Mouse (Mus musculus) heart, embryonic 15.5 days (tissue): ENCODE measurements at regions not wholly inside any gene's neighbourhood (a gene's known extent, or its start where the extent isn't known, plus 50 kb on each side); places are given as distances from the start of the nearest gene placed in this dataset.
A peak's percentile ranks its signal among the peaks of the same experiment; 100 is the strongest.
"Not testable (repeated sequence)": the region's sequence is repeated elsewhere in the genome, so short reads cannot be mapped to it uniquely, and the experiment has no call there.

Experiments
- ATAC-seq: fragments of 200-750 bp; cut with Nextera tagmentation; replicated peaks from 2 replicates; pipeline ENCODE4 v1.8.0; 2017; ENCODE audit warnings: low read depth, moderate TSS enrichment; ENCODE audit not compliant: insufficient number of reproducible peaks, insufficient read depth, low FRiP score
- H3K27ac ChIP-seq: fragments of 300-500 bp; sonication (generic); 2 replicates; pipeline ENCODE4 v1.5.1; 2015; ENCODE audit warnings: mild to moderate bottlenecking, inconsistent platforms
- H3K27me3 ChIP-seq: fragments of 300-500 bp; sonication (generic); 2 replicates; pipeline ENCODE4 v1.6.1; 2015; ENCODE audit warnings: inconsistent platforms
- H3K36me3 ChIP-seq: fragments of 300-500 bp; sonication (generic); 2 replicates; pipeline ENCODE4 v1.6.1; 2015; ENCODE audit warnings: mild to moderate bottlenecking, inconsistent platforms
- H3K4me1 ChIP-seq: fragments of 300-500 bp; sonication (generic); replicated peaks from 2 replicates; pipeline ENCODE4 v1.6.1; 2015; ENCODE audit warnings: inconsistent platforms
- H3K4me2 ChIP-seq: fragments of 300-500 bp; sonication (generic); 2 replicates; pipeline ENCODE4 v1.6.1; 2015; ENCODE audit warnings: inconsistent platforms, mild to moderate bottlenecking, moderate library complexity
- H3K4me3 ChIP-seq: fragments of 300-500 bp; sonication (generic); 2 replicates; pipeline ENCODE4 v1.5.1; 2015; ENCODE audit warnings: mild to moderate bottlenecking, inconsistent platforms
- H3K9ac ChIP-seq: fragments of 300-500 bp; sonication (generic); 2 replicates; pipeline ENCODE4 v1.6.1; 2015; ENCODE audit warnings: mild to moderate bottlenecking, inconsistent platforms
- H3K9me3 ChIP-seq: fragments of 300-500 bp; sonication (generic); replicated peaks from 2 replicates; pipeline ENCODE4 v1.6.1; 2016; ENCODE audit warnings: inconsistent platforms
- WGBS: fragments of 180-500 bp; shearing (Covaris S2); methylation state at CpG from one replicate; pipeline ENCODE4 v1.1.7; 2015; ENCODE audit warnings: mixed read lengths; 5-methylcytosine and 5-hydroxymethylcytosine counted together

DNA sequence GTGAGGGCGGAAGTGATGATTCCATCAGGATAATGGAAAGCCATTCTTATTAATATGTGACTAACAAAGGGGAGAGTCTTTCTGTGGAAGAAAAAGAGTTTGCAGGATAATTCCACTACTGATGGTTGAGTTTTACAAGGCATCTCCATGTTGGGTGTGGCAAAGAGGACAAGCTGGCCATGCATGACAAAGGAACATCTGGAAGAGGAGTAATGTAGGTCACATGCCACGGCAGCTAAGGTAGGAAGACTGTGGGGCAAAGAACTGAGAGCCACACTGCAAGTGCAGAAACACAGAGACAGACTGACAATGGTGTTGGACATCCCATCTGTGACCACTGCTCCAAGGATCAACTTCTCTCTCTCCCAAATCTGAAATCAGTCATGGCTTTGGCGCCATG, 196.4 kb upstream of the Gdi2 start:
- WGBS: 67% methylated on average over 3 of the region's 3 CpGs
- H3K27me3 ChIP-seq: no peaks in the 10 kb centered on the region
- no peaks in the 10 kb centered on the region for H3K4me1 ChIP-seq
- no peak overlapping the region for H3K4me3 ChIP-seq
- no peaks in the 10 kb centered on the region for H3K9me3 ChIP-seq
- no peaks in the 10 kb centered on the region for H3K36me3 ChIP-seq
- no peak overlapping the region for H3K4me2 ChIP-seq
- H3K9ac ChIP-seq: no peak overlapping the region
- ATAC-seq: no peak
- H3K27ac ChIP-seq: no peak overlapping the region

DNA sequence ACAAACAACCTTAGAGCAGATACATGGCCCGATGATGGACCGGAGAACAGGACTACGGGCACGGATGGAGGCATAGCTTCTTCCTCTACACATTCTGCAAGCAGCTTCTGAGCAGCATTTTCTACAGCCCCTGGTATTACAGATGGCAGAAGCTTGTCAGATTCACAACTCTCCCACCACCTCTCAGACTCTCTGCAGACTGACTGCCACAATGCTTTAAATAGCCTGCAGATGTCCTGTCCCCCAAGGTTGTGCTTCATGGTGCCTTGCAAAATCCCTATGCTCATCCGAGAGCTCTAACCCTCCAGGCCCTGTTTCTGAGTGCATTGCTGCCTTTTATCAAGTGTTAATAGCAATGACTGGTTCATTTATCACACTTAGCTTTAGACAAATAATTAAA, 194.3 kb upstream of the Gdi2 start:
- H3K9ac ChIP-seq: no peak overlapping the region
- no peaks in the 10 kb centered on the region for H3K9me3 ChIP-seq
- H3K27ac ChIP-seq: no peak overlapping the region
- H3K36me3 ChIP-seq: no peaks in the 10 kb centered on the region
- no peak for ATAC-seq
- no peaks in the 10 kb centered on the region for H3K27me3 ChIP-seq
- no peak overlapping the region for H3K4me2 ChIP-seq
- no peak overlapping the region for H3K4me3 ChIP-seq
- 76% methylated on average over 5 of the region's 5 CpGs for WGBS
- no peaks in the 10 kb centered on the region for H3K4me1 ChIP-seq

- not testable (repeated sequence) for H3K9ac ChIP-seq, H3K4me3 ChIP-seq, ATAC-seq, H3K4me2 ChIP-seq, H3K36me3 ChIP-seq, H3K27ac ChIP-seq, H3K9me3 ChIP-seq
- H3K4me1 ChIP-seq: peaks cover 18% of the 10 kb centered on the region
- H3K27me3 ChIP-seq: peaks cover 24% of the 10 kb centered on the region
Observed at GRCm38 (mm10) chr13:3354912-3355311, 183.0 kb upstream of the Gdi2 start.

DNA sequence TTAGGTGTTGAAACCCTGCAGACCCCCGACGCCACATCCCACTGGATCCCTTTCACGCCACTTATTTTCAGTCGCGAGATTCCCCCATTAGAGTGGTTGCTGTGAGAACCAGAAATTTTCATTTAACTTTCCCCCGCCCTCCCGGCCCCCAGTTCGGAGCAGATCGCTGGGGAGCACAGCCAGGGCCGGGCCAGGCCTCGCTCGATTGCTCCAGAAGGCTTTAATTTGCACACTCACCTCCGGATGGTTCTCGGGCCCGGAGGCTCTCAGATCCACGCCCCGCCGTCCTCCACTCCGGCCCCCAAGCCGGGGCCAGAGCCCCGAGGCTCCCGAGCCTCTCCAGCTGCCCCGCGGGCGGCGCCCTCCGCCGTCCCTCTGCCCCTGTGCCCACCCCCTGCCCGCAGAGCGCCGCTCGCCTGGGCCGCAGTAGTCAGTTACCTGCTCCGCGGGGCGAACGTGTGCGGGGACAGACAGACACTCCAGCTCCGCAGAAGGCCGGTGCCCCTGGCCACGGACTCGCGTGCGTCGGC, 179.7 kb upstream of the Gdi2 start:
- peak overlapping the region; percentile 6; the same call in 1 of the 2 replicates for H3K9ac ChIP-seq
- 2% methylated on average over 45 of the region's 45 CpGs for WGBS

DNA sequence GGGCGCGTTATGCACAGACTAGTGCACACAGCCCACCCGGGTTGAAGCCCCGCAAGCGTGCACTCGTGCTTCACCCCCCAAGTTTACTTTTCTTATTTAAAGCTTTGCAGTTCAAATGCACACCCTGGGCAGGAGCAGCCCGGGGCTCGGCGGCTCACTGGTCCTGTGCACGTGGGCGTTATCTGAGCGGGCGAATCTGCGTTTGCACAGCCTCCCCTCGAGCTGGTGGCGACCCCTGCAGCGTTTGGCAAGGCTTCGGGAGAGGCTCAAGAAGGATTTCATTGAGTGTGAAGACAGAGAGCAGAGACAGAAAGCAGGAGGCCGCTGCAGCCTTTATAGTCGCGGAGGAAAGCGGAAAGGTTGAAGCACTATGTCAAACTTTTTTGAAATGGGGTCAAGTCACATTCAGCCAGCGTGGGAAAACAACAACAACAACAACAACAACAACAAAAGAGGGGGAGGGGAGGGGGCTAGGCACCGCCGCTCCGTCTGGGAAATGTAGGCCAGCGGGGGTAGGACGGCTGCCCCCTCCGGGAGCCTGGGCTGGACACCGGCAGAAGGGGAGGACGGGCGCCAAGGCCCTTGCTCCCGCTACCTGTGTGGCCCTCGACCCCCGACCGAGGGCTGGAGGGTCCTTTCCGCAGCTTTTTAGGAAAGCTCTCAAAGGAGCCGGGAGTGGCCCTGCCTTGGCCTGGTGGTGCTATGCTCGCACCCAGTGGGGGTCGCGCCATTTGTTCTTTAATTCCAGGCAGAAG, 178.7 kb upstream of the Gdi2 start:
- no peaks in the 10 kb centered on the region for H3K36me3 ChIP-seq
- no peaks in the 10 kb centered on the region for H3K9me3 ChIP-seq
- ATAC-seq: no peak
- WGBS: under 1% methylated on average over 41 of the region's 41 CpGs
- H3K4me2 ChIP-seq: peak overlapping the region; percentile 100
- H3K4me3 ChIP-seq: peak overlapping the region; percentile 72
- peaks cover 29% of the 10 kb centered on the region for H3K4me1 ChIP-seq
- H3K9ac ChIP-seq: 0 out of 2 replicates have a peak overlapping the region, but pooled peaks have one; percentile 53
- H3K27me3 ChIP-seq: peaks cover 41% of the 10 kb centered on the region
- H3K27ac ChIP-seq: no peak overlapping the region

More for the DNA sequence above, 179.7 kb upstream of the Gdi2 start:
- Histone ChIP-seq H3K4me3 (peak overlapping the region; percentile 72), H3K27me3 (peaks cover 41% of the 10 kb centered on the region), H3K4me2 (peak overlapping the region; percentile 100), H3K9me3 (no peaks in the 10 kb centered on the region), H3K4me1 (peaks cover 29% of the 10 kb centered on the region), H3K27ac (no peak overlapping the region), H3K36me3 (no peaks in the 10 kb centered on the region)
- ATAC-seq: 0 out of 2 replicates have a peak, but pooled peaks have one; percentile 7

DNA sequence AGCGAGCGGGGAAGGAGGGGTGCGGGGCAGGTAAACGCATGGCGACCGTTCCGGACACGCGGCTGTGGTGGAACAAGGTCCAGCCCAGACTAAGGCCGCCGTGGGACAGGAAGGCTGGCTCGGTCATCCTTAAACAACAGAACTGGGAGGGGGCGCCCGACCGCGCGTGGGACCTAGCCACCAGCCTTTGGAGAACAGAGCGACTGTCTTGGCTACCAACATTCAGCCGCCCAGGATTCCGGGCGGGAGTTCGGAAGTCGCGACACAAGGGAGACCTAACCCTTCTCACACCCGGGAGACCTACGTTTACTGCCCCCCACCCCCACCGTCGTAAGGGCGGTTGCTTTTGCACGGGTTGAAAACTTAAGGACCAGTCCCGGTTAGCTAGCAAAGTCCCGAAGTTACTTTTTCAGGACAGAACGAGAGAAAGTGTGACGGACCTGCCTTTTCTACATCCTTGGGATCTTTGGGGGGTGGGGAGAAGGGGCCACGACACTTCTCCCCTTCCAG, 178.1 kb upstream of the Gdi2 start:
- H3K27me3 ChIP-seq: peaks cover 41% of the 10 kb centered on the region
- ATAC-seq: not testable (repeated sequence)

GRCm38 (mm10) chr13:3360503-3361490, 177.1 kb upstream of the Gdi2 start:
- Histone ChIP-seq H3K4me2 (peak overlapping the region; percentile 100), H3K4me1 (peaks cover 29% of the 10 kb centered on the region), H3K9ac (peak overlapping the region; percentile 53), H3K27me3 (peaks cover 41% of the 10 kb centered on the region), H3K27ac (no peak overlapping the region), H3K36me3 (no peaks in the 10 kb centered on the region), H3K4me3 (peak overlapping the region; percentile 72), H3K9me3 (no peaks in the 10 kb centered on the region)
- WGBS: under 1% methylated on average over 82 of the region's 82 CpGs
- ATAC-seq: peak; percentile 67; the same call in 1 of the 2 replicates

More for the DNA sequence above, 178.1 kb upstream of the Gdi2 start:
- H3K27ac ChIP-seq, H3K9me3 ChIP-seq, H3K36me3 ChIP-seq: not testable (repeated sequence)
- peak overlapping the region; percentile 53; the same call in 1 of the 2 replicates for H3K9ac ChIP-seq
- peaks cover 29% of the 10 kb centered on the region for H3K4me1 ChIP-seq
- H3K4me2 ChIP-seq: peak overlapping the region; percentile 100
- H3K4me3 ChIP-seq: peak overlapping the region; percentile 72
- WGBS: under 1% methylated on average over 35 of the region's 35 CpGs

DNA sequence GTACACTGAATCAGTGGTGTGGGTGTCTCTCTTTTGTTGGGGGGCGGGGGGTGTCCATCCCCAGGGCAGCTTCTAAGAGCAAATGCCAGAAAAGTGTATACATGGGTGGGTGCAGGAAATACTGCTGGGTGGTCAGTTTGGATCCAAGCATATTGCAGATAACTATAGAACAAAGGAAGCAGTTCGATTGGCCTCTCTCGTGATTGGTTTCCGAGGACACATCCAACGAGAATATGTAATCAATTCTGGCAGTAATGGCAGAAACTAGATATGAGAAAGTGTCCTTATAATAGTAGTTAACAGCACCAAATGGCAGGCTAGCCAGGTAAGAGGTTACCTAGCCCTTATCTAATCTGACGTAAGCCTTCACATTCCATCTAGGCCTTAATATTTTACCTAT, 165.2 kb upstream of the Gdi2 start:
- Histone ChIP-seq H3K4me3 (no peak overlapping the region), H3K27ac (no peak overlapping the region), H3K9ac (no peak overlapping the region), H3K36me3 (no peaks in the 10 kb centered on the region), H3K9me3 (no peaks in the 10 kb centered on the region), H3K27me3 (no peaks in the 10 kb centered on the region), H3K4me1 (no peaks in the 10 kb centered on the region), H3K4me2 (no peak overlapping the region)
- WGBS: 62% methylated on average over 6 of the region's 6 CpGs
- ATAC-seq: no peak; the same call in none of the 2 replicates

- H3K4me2 ChIP-seq, H3K9ac ChIP-seq, H3K27me3 ChIP-seq, H3K27ac ChIP-seq, H3K9me3 ChIP-seq, H3K4me1 ChIP-seq, ATAC-seq, H3K4me3 ChIP-seq, H3K36me3 ChIP-seq: not testable (repeated sequence)
- 36% methylated on average over 3 of the region's 3 CpGs for WGBS
Observed at GRCm38 (mm10) chr13:3373522-3374220, 164.2 kb upstream of the Gdi2 start.

DNA sequence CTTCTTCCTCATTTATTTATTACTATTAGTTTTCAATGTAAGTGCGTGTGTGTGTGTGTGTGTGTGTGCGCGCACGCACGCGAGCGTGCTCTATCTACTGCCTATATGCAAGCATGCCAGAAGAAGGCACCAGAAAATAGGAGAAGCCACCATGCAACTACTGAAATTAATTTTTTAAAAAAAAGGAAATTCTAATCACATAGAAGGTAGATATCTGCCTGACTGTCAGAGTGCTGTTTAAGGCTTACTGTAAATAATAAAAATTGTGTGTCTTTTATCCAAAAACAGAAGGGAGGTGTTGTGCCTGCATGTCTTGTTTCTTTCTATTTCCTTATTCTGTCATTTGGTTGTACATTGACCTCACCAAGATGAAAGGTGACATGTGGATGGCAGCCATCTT, 163.1 kb upstream of the Gdi2 start:
- H3K27me3 ChIP-seq: no peaks in the 10 kb centered on the region
- no peaks in the 10 kb centered on the region for H3K36me3 ChIP-seq
- no peak overlapping the region for H3K4me3 ChIP-seq
- 92% methylated on average over 7 of the region's 7 CpGs for WGBS
- H3K9ac ChIP-seq: no peak overlapping the region
- H3K4me1 ChIP-seq: no peaks in the 10 kb centered on the region
- no peaks in the 10 kb centered on the region for H3K9me3 ChIP-seq
- no peak overlapping the region for H3K27ac ChIP-seq
- H3K4me2 ChIP-seq: no peak overlapping the region
- ATAC-seq: no peak
